Mouse (Mus musculus): ENCODE results near the gene Smpd1. TPM values are rescaled to one million over a fixed set of nuclear protein-coding genes. Genes with fewer than 3 reads are reported as not detected.

Gene Smpd1
- polyA plus RNA-seq (2012; rRNA removed): 31.3 and 38.4 TPM in 2 replicates

GRCm38 (mm10) chr7:105554212-105554942 is at the start of gene Smpd1:
Gene Smpd1, plus strand, starts transcription at chr7:105554360.
- DNase-seq (ENCODE audit: low spot score): peak; percentile 72

DNA sequence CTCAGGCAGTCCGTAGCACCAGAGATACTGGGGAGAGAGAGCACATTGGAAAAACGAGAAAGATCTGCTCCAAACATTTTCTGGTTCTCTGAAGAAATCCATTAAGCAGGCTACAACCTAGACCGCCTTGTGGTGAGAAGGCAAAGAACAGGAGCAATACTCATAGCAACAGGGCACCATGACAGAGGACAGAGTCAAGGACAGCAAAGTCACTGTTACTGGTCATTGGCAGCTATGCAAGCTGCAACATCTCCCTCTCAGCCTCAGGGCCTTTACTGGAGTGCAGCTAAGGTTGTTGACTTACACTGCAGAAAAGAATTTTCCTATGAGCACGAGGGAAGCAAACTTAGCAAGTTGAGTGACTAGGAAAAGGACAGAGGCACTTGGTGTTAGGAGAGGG is 46.9 kb upstream of the Smpd1 start:
- DNase-seq (ENCODE audit: low spot score): no peak

DNA sequence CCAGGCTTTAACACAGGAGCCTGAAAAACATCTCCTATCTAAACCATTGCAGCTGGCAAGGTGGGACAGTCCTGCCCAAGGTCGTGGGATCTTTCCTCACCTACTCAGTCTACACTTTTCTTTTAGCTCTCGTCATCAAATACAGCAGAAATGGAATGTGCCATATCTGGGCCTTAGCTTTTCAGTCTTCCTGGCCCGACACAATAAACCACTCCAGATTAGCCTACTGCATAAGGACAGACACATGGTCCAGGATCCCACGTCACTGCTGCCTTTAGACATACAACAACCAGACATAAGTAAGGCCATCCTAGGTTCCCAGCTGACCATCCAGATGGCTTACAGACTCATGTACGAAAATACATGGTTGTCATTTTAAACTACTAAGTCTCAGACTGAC is 44.0 kb upstream of the Smpd1 start:
- DNase-seq (ENCODE audit: low spot score): no peak

- no peak for DNase-seq (ENCODE audit: low spot score)
These were observed 40.3 kb upstream of the Smpd1 start for GRCm38 (mm10) chr7:105513845-105514291.

DNA sequence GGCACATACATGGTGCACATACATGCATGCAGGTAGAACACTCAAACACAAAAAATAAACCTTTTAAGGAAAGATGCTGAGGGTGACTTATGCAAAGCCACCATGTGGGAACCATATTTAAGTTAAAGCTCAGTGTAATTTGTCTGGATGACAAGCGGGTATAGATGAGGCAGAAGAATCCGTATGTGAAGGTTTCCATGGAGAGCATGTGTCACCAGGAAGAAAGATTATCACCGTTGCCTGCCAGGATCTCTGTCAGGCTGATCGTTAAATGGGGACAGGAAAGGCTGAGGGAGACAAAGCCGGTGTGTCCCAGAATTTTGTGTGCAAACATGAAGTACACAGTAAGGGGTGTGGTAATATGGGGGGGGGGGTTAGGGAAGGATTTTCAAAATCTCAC is 39.6 kb upstream of the Smpd1 start:
- no peak for DNase-seq (ENCODE audit: low spot score)

GRCm38 (mm10) chr7:105515178-105515577 is 39.0 kb upstream of the Smpd1 start:
- DNase-seq (ENCODE audit: low spot score): peak; percentile 43

GRCm38 (mm10) chr7:105516669-105517360 is 37.3 kb upstream of the Smpd1 start:
- no peak for DNase-seq (ENCODE audit: low spot score)

- DNase-seq (ENCODE audit: low spot score): no peak
These were observed 34.8 kb upstream of the Smpd1 start for GRCm38 (mm10) chr7:105519336-105519735.

DNA sequence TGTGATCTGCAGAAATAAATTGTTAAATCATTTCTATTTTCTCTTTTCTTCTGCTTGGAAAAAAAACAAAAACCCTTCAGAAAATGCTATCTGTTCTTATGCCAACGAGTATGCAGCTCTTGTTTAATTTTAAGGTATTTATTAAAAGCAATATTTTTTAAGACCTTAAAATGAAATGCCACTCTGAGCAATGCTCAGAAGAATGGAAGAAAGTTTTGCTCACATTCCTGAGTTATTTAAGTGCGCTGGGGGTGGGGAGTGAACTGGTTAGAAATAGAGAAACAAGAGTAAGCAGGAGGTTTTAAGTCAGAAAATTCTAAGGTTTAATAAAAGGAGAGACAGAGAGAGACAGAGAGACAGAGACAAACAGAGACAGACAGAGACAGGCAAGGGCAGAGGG is 34.4 kb upstream of the Smpd1 start:
- DNase-seq (ENCODE audit: low spot score): no peak

GRCm38 (mm10) chr7:105520201-105520600 is 34.0 kb upstream of the Smpd1 start:
- no peak for DNase-seq (ENCODE audit: low spot score)

DNA sequence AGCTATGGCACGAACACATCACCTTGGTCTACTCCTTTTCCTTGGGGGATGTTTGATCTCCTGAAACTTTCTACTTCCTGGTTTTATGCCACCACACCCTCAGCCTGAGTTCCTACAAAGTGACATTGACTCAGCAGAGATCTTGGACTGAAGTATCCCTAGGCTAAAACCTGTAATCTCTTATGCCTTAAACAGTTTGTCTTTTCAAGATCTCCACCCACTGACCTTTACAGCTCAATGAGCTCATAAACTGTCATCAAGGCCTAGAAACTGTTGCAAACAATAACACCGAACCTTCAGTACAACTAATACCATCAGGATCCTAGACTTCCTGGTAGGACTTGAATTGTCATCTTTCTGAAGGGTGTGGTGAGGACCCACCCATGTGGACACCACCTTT is 29.9 kb upstream of the Smpd1 start:
- DNase-seq (ENCODE audit: low spot score): no peak

- no peak for DNase-seq (ENCODE audit: low spot score)
These were observed 26.7 kb upstream of the Smpd1 start for GRCm38 (mm10) chr7:105527306-105527937.

DNA sequence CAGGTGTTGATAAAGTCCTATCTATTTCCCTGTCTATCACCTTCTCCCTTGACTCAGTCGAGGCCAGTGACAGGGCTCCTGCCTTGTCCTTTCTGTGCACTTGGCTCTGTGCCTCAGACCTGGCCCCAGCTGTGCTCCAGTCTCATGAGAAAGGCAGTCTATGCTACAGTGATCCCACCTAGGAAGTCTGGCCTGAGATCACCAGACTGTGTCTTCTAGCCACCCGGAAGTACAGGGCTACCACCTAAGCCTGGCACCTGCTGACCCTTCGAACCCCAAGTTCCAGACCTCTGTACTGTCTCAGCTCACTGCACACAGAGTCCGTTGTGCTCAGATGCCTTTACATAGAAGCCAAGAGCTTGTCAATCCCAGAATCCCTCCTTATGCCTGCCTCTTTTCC is 26.1 kb upstream of the Smpd1 start:
- no peak for DNase-seq (ENCODE audit: low spot score)

DNA sequence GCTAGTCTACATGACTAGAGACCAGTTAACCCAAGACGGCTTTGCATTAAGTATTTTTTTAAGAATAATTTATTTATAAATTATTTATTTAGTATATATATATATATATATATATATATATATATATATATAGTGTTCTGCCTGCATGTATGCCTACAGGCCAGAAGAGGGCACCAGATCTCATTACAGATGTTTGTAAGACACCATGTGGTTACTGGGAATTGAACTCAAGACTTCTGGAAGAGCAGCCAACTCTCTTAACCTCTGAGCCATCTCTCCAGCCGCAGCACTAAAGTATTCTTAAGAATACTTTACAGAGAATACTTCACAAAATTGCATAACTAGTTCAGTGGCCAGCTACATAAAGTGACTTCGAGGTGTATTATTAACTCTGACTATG is 20.0 kb upstream of the Smpd1 start:
- no peak for DNase-seq (ENCODE audit: low spot score)

DNA sequence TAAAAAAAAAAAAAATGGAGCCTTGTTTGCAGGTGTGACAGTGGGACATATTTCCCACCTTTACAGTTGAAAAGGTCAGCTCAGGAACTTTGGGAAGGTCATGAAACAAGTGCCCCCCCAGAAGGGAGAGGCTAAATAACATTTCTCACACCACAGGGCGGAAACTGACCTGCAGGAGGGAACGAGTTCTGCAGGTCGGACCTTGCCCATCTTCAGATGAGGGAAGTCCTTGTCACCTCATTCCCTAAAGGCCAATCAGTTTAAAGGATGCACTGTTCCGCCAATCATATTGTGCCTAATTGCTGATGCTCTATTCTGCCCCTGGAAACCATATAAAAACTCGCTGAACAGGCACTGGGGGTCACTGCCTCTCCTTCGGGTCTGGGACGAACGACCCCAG is 8.2 kb upstream of the Smpd1 start:
- no peak for DNase-seq (ENCODE audit: low spot score)

- no peak for DNase-seq (ENCODE audit: low spot score)
These were observed 6.2 kb upstream of the Smpd1 start for GRCm38 (mm10) chr7:105547970-105548369.

GRCm38 (mm10) chr7:105549035-105549434 is 5.1 kb upstream of the Smpd1 start:
- DNase-seq (ENCODE audit: low spot score): no peak

GRCm38 (mm10) chr7:105553456-105554211 is 526 bp upstream of the Smpd1 start:
- no peak for DNase-seq (ENCODE audit: low spot score)

DNA sequence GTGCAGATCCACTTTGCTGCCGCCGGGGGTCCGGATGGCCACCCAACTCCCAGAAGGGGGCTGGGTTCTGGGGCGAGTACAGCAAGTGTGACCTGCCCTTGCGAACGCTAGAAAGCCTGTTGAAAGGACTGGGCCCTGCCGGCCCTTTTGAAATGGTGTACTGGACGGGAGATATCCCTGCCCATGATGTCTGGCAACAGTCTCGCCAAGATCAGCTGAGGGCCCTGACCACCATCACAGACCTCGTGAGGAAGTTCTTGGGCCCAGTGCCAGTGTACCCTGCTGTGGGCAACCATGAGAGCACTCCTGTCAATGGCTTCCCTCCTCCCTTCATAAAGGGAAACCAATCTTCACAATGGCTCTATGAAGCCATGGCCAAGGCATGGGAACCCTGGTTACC is 1.4 kb downstream of the Smpd1 start:
- no peak for DNase-seq (ENCODE audit: low spot score)

DNA sequence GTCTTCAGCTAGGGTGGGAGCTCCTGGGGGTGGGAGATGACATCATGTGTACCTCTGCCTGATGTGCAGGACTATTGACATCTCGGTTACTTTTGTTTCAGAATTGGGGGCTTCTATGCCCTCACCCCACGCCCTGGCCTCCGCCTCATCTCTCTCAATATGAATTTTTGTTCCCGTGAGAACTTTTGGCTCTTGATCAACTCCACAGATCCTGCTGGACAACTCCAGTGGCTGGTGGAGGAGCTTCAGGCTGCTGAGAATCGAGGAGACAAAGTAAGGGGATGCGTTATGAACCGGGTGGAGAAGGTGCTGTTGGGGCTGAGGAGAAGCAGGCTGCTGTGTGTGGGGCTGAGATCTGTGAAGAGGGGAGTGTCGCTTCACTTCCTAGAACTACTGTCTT is 2.2 kb downstream of the Smpd1 start:
- no peak for DNase-seq (ENCODE audit: low spot score)

- DNase-seq (ENCODE audit: low spot score): no peak
These were observed 3.5 kb downstream of the Smpd1 start for GRCm38 (mm10) chr7:105557671-105558070.

DNA sequence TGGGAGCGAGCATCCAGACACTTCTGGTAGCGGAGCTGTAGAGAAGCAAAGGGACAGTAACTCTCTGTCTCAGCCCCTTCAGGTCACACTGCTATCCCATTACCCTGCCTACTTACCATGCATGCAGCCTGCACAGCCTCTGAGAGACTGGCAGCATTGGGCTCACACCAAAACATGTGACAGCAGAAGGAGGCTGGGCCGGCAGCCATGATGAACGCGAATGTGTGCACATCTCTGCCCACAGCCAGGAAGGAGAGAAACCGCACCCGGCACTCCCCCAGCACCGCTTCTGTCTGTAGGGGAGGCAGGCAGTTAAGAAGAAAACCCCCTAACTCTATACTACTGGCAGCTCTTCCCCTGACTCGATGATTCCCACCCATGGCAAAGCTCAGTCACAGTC is 4.9 kb downstream of the Smpd1 start:
- DNase-seq (ENCODE audit: low spot score): no peak

Measured in urinary bladder, adult 2 months (tissue).